Mouse (Mus musculus): Measurements from ENCODE around the gene Nudt3.

Gene Nudt3

GRCm38 (mm10) chr17:27547253-27547868, 75.9 kb downstream of the Nudt3 start:
- no peak for DNase-seq (ENCODE audit: low spot score in 2 of 2)

- DNase-seq (ENCODE audit: low spot score in 2 of 2) = no peak
These were observed 76.7 kb downstream of the Nudt3 start for GRCm38 (mm10) chr17:27546574-27547085.

GRCm38 (mm10) chr17:27545991-27546390, 77.3 kb downstream of the Nudt3 start:
- DNase-seq (ENCODE audit: low spot score in 2 of 2) = no peak

- DNase-seq (ENCODE audit: low spot score in 2 of 2) = no peak
These were observed 78.7 kb downstream of the Nudt3 start for GRCm38 (mm10) chr17:27544551-27544950.

GRCm38 (mm10) chr17:27541984-27542383, 81.3 kb downstream of the Nudt3 start:
- DNase-seq (ENCODE audit: low spot score in 2 of 2) = no peak

GRCm38 (mm10) chr17:27541261-27541660, 82.0 kb downstream of the Nudt3 start:
- DNase-seq (ENCODE audit: low spot score in 2 of 2) = no peak

GRCm38 (mm10) chr17:27534718-27535117, 88.6 kb downstream of the Nudt3 start:
- DNase-seq (ENCODE audit: low spot score in 2 of 2) = peak; percentile 91 to 92

GRCm38 (mm10) chr17:27533354-27533753, 89.9 kb downstream of the Nudt3 start:
- DNase-seq (ENCODE audit: low spot score in 2 of 2) = no peak

- no peak for DNase-seq (ENCODE audit: low spot score in 2 of 2)
These were observed 91.2 kb downstream of the Nudt3 start for GRCm38 (mm10) chr17:27532095-27532494.
